15 mouse cellular contexts compared by ENCODE assay signal in the genomic region with DNA sequence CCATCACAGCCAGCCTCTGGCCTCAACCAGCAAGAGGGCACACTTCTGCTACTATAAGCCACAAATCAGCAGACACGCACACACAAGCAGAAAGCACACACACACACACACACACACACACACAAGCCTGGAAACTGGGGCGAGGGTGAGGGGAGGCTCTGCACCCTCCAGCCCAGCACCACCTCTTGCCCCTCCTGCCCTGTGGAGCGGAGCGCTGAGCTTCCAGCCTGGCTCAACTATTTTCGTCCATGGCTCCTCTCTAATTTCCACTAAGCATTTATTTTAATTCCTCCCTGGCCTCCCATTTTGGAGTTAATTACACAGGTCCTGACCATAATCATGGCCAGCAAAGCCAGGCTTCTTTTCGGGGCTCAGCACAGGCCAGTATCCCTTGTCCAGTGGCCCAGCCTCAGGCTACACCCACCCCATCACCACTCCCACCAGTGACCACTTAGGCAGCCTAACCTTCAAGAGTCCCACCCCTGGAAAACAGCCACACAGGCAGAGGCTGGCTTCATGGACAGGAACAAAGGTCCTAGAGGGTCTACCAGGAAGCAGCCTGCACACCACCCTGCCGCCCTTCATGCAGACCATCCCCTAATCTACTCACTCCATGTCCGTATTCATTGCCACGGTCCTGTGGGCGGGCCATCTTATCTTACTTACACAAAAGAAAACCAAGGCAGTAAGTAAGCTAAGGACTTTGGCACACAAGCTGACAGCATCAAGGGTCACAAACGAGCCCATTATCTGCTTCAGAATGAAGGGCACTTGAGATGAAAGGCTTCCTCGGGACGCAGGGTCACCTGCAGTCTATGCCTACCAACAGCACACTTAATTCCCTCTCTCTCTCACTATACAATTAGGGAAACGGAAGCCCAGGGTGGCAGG. TPM values are rescaled to one million over a fixed set of nuclear protein-coding genes. Genes with fewer than 3 reads are reported as not detected.
DNase-seq lines count a peak whose midpoint lies in the region; ATAC-seq and TF ChIP-seq lines count a peak whose summit lies in the region.
"Had no signal": no experiment of that assay in that cellular context is flagged by ENCODE, and none has a peak within 500 bp of the region (broad histone marks: within the 10 kb centered on the region; RNA-seq: fewer than 3 reads in every experiment).

No protein-coding gene starts in this region.

- peak; percentile 63 for ATAC-seq in kidney, embryonic 15.5 days (replicated peaks; ENCODE audit: low FRiP score)
- ATAC-seq in intestine, embryonic 16.5 days, result peak; percentile 38
- ATAC-seq: forebrain, postnatal 0 days had no signal

- no peaks in the 10 kb centered on the region for H3K9me3 ChIP-seq in kidney, embryonic 15.5 days (replicated peaks)
- H3K9me3 ChIP-seq in intestine, embryonic 16.5 days (ENCODE audit: control insufficient read depth, low read length), result 0 out of 2 replicates have a peak, but pooled peaks cover 3% of the 10 kb centered on the region
- H3K9me3 ChIP-seq: heart, embryonic 15.5 days had no signal

- TF ChIP-seq POLR2A in brain, embryonic 14.5 days (IDR thresholded peaks at IDR 0.05; ENCODE audit: borderline replicate concordance, extremely low read depth, insufficient read depth, insufficient read length, poor library complexity, severe bottlenecking), result no peak

- WGBS in kidney, embryonic 15.5 days, result 33% methylated on average over 14 of the region's 14 CpGs
- 49% methylated on average over 14 of the region's 14 CpGs for WGBS in intestine, embryonic 16.5 days

- no peak overlapping the region for H3K4me3 ChIP-seq in kidney, embryonic 15.5 days (replicated peaks)
- H3K4me3 ChIP-seq in intestine, embryonic 16.5 days (ENCODE audit: low read length), result no peak overlapping the region
- H3K4me3 ChIP-seq: heart, embryonic 15.5 days; myocyte had no signal

- H3K27me3 ChIP-seq in kidney, embryonic 15.5 days, result no peaks in the 10 kb centered on the region
- H3K27me3 ChIP-seq in intestine, embryonic 16.5 days (replicated peaks; ENCODE audit: control insufficient read depth, insufficient read depth, low read length), result no peaks in the 10 kb centered on the region

- DNase-seq in kidney, postnatal 25 days, result no peak
- peak; percentile 31 for DNase-seq in brain, embryonic 14.5 days (ENCODE audit: low read depth)
- DNase-seq in lung, postnatal 4 days, result peak; percentile 56 to 80
- DNase-seq in ovary, postnatal 14 days (ENCODE audit: low spot score), result no peak
- DNase-seq in urinary bladder, postnatal 36 days (ENCODE audit: low spot score in 2 of 2), result no peak
- no peak for DNase-seq in cerebellum, adult 18-20 months
- DNase-seq: adrenal gland, adult 2 months; cerebellum, postnatal 14 days; forebrain, postnatal 0 days; right cerebral cortex, postnatal 14 days; thymus, postnatal 4 days had no signal

- 0 out of 2 replicates have a peak, but pooled peaks cover 5% of the 10 kb centered on the region for H3K36me3 ChIP-seq in kidney, embryonic 15.5 days
- H3K36me3 ChIP-seq in intestine, embryonic 16.5 days (ENCODE audit: control insufficient read depth, insufficient read depth, low read length), result no peaks in the 10 kb centered on the region
- H3K36me3 ChIP-seq: heart, embryonic 15.5 days had no signal

- H3K4me1 ChIP-seq in kidney, embryonic 15.5 days, result peaks cover 47% of the 10 kb centered on the region
- peaks cover 21% of the 10 kb centered on the region for H3K4me1 ChIP-seq in intestine, embryonic 16.5 days (ENCODE audit: control insufficient read depth, insufficient read depth, low read length)

- no peak for TF ChIP-seq CTCF in brain, embryonic 14.5 days (IDR thresholded peaks at IDR 0.05; ENCODE audit: borderline replicate concordance, extremely low read depth, insufficient read depth, insufficient read length)

- peak overlapping the region; percentile 66 for H3K27ac ChIP-seq in kidney, embryonic 15.5 days
- peak overlapping the region; percentile 73 for H3K27ac ChIP-seq in intestine, embryonic 16.5 days (ENCODE audit: low read length)
- H3K27ac ChIP-seq: heart, embryonic 15.5 days had no signal

- H3K4me2 ChIP-seq in kidney, embryonic 15.5 days, result no peak overlapping the region
- no peak overlapping the region for H3K4me2 ChIP-seq in intestine, embryonic 16.5 days (ENCODE audit: low read depth, low read length)
- H3K4me2 ChIP-seq: heart, embryonic 15.5 days had no signal

- H3K9ac ChIP-seq in kidney, embryonic 15.5 days, result no peak overlapping the region
- H3K9ac ChIP-seq in intestine, embryonic 16.5 days (ENCODE audit: low read depth, low read length), result peak overlapping the region; percentile 41; the same call in 1 of the 2 replicates
- H3K9ac ChIP-seq: forebrain, postnatal 0 days; heart, embryonic 15.5 days had no signal

RNA-seq across cellular contexts. Expression of gene Vav2, which starts 37.3 kb away (rescaled TPM):
- 7.1 and 8.3 TPM in 2 replicates for polyA plus RNA-seq in kidney, embryonic 15.5 days (2015; fragmentation: Nextera tagmentation; extraction: Ambion mirVana)
- polyA plus RNA-seq in brain, embryonic 14.5 days (2012; rRNA removed), result 52.9 and 55.0 TPM in 2 replicates
- polyA plus RNA-seq in intestine, embryonic 16.5 days (2015; fragmentation: Nextera tagmentation; extraction: Ambion mirVana), result 4.1 and 4.8 TPM in 2 replicates

RNA-seq across cellular contexts. Expression of gene Brd3os, which starts 52.6 kb away (rescaled TPM):
- 10.1 and 11.2 TPM in 2 replicates for polyA plus RNA-seq in kidney, embryonic 15.5 days (2015; fragmentation: Nextera tagmentation; extraction: Ambion mirVana)
- 31.5 and 33.8 TPM in 2 replicates for polyA plus RNA-seq in brain, embryonic 14.5 days (2012; rRNA removed)
- polyA plus RNA-seq in intestine, embryonic 16.5 days (2015; fragmentation: Nextera tagmentation; extraction: Ambion mirVana), result 4.6 and 5.5 TPM in 2 replicates

Comparison
In these comparisons a context has a peak if more than half of its experiments do, and no peak if none do; other contexts are left out.
1. DNase-seq: peak in brain, embryonic 14.5 days (single experiment) and lung, postnatal 4 days (2 of 2); none in kidney, postnatal 25 days (0 of 2), ovary, postnatal 14 days (single experiment), urinary bladder, postnatal 36 days (0 of 2) and cerebellum, adult 18-20 months (0 of 2).